Comparison of ENCODE assay signal across 32 mouse cellular contexts in genomic region chr11:98417074-98417473, GRCm38 (mm10). TPM values are rescaled to one million over a fixed set of nuclear protein-coding genes. Genes with fewer than 3 reads are reported as not detected.
DNase-seq lines count a peak whose midpoint lies in the region; ATAC-seq and TF ChIP-seq lines count a peak whose summit lies in the region.
"Had no signal": no experiment of that assay in that cellular context is flagged by ENCODE, and none has a peak within 500 bp of the region (broad histone marks: within the 10 kb centered on the region; RNA-seq: fewer than 3 reads in every experiment).

No protein-coding gene starts in this region.

- peaks cover 48% of the 10 kb centered on the region for H3K36me3 ChIP-seq in heart, embryonic 13.5 days
- 0 out of 2 replicates have a peak, but pooled peaks cover 4% of the 10 kb centered on the region for H3K36me3 ChIP-seq in lung, postnatal 0 days (ENCODE audit: insufficient read depth, low read length)
- H3K36me3 ChIP-seq in stomach, postnatal 0 days (ENCODE audit: control insufficient read depth, insufficient read depth, low read length), result peaks cover 3% of the 10 kb centered on the region
- H3K36me3 ChIP-seq: G1E; hindbrain, embryonic 13.5 days had no signal

- WGBS in heart, embryonic 13.5 days, result 94% methylated on average over 1 of the region's 1 CpGs
- 83% methylated on average over 1 of the region's 1 CpGs for WGBS in lung, postnatal 0 days
- 60% methylated on average over 1 of the region's 1 CpGs for WGBS in stomach, postnatal 0 days

- H3K9ac ChIP-seq in heart, embryonic 13.5 days, result peak overlapping the region; percentile 19; the same call in 1 of the 2 replicates
- no peak overlapping the region for H3K9ac ChIP-seq in lung, postnatal 0 days (replicated peaks; ENCODE audit: low read depth)
- H3K9ac ChIP-seq in stomach, postnatal 0 days (ENCODE audit: low read length), result no peak overlapping the region
- H3K9ac ChIP-seq: embryonic facial prominence, embryonic 13.5 days; forebrain, embryonic 13.5 days; heart, embryonic 15.5 days; hindbrain, embryonic 13.5 days had no signal

- no peak overlapping the region for H3K27ac ChIP-seq in heart, embryonic 13.5 days (replicated peaks)
- no peak overlapping the region for H3K27ac ChIP-seq in lung, postnatal 0 days (ENCODE audit: low read length)
- H3K27ac ChIP-seq in stomach, postnatal 0 days (replicated peaks), result peak overlapping the region; percentile 45; the same call in 1 of the 2 replicates
- H3K27ac ChIP-seq: embryonic facial prominence, embryonic 13.5 days; forebrain, embryonic 10.5 days; forebrain, embryonic 13.5 days; heart, embryonic 15.5 days; hindbrain, embryonic 10.5 days; hindbrain, embryonic 13.5 days had no signal

- no peak overlapping the region for H3K4me2 ChIP-seq in heart, embryonic 13.5 days
- H3K4me2 ChIP-seq in lung, postnatal 0 days (replicated peaks; ENCODE audit: low read depth, low read length), result no peak overlapping the region
- H3K4me2 ChIP-seq in stomach, postnatal 0 days (replicated peaks; ENCODE audit: low read depth), result no peak overlapping the region
- H3K4me2 ChIP-seq: embryonic facial prominence, embryonic 13.5 days; forebrain, embryonic 13.5 days; heart, embryonic 11.5 days; heart, embryonic 15.5 days; hindbrain, embryonic 13.5 days had no signal

- H3K4me1 ChIP-seq in heart, embryonic 13.5 days, result peaks cover 69% of the 10 kb centered on the region
- peaks cover 11% of the 10 kb centered on the region; the same call in 1 of the 2 replicates for H3K4me1 ChIP-seq in lung, postnatal 0 days (ENCODE audit: insufficient read depth, low read depth, low read length)
- H3K4me1 ChIP-seq in stomach, postnatal 0 days (replicated peaks; ENCODE audit: control insufficient read depth, insufficient read depth), result 0 out of 2 replicates have a peak, but pooled peaks cover 4% of the 10 kb centered on the region

- H3K27me3 ChIP-seq in heart, embryonic 13.5 days (replicated peaks), result no peaks in the 10 kb centered on the region
- no peaks in the 10 kb centered on the region for H3K27me3 ChIP-seq in lung, postnatal 0 days (replicated peaks; ENCODE audit: insufficient read depth, low read length)
- H3K27me3 ChIP-seq in stomach, postnatal 0 days (ENCODE audit: control insufficient read depth, insufficient read depth, low read length), result no peaks in the 10 kb centered on the region
- H3K27me3 ChIP-seq: embryonic facial prominence, embryonic 13.5 days; heart, embryonic 15.5 days; Patski had no signal

- DNase-seq in heart, adult 18-20 months, result no peak
- DNase-seq in lung, postnatal 0 days (ENCODE audit: low spot score), result peak; percentile 53
- no peak for DNase-seq in lung, postnatal 4 days
- peak; percentile 38 for DNase-seq in urinary bladder, postnatal 14 days (ENCODE audit: low spot score)
- DNase-seq in urinary bladder, adult 18-20 months (ENCODE audit: low spot score in 2 of 2), result no peak
- DNase-seq in stomach, postnatal 0 days (ENCODE audit: low spot score), result peak; percentile 59
- no peak for DNase-seq in left cerebral cortex, postnatal 4 days
- DNase-seq: adrenal gland, postnatal 14 days; B cell, adult 2 months; cerebellum, adult 11 months; cerebellum, adult 2 months; cerebellum, adult 9-11 months; cerebellum, postnatal 25 days; gastrocnemius, postnatal 10 days; gastrocnemius, postnatal 36 days; heart, postnatal 10 days; heart, postnatal 36 days had no signal

- no peak for TF ChIP-seq EP300 in lung, postnatal 0 days (IDR thresholded peaks at IDR 0.05)
- TF ChIP-seq EP300 in stomach, postnatal 0 days (optimal IDR thresholded peaks at IDR 0.05), result no peak

- no peak overlapping the region for H3K4me3 ChIP-seq in heart, embryonic 13.5 days
- H3K4me3 ChIP-seq in lung, postnatal 0 days (ENCODE audit: low read depth, low read length), result no peak overlapping the region
- H3K4me3 ChIP-seq in stomach, postnatal 0 days (ENCODE audit: low read depth, low read length), result no peak overlapping the region
- H3K4me3 ChIP-seq: embryonic facial prominence, embryonic 13.5 days; forebrain, embryonic 10.5 days; forebrain, embryonic 13.5 days; heart, embryonic 15.5 days; hindbrain, embryonic 10.5 days; hindbrain, embryonic 13.5 days had no signal

- TF ChIP-seq CTCF in lung, postnatal 0 days (IDR thresholded peaks at IDR 0.05), result no peak
- TF ChIP-seq CTCF in stomach, postnatal 0 days (IDR thresholded peaks at IDR 0.05; ENCODE audit: low read depth), result no peak

- no peak for ATAC-seq in heart, embryonic 13.5 days (ENCODE audit: extremely low read depth, insufficient number of reproducible peaks, low FRiP score, low TSS enrichment)
- no peak for ATAC-seq in lung, postnatal 0 days
- no peak for ATAC-seq in stomach, postnatal 0 days (ENCODE audit: low FRiP score, low TSS enrichment)
- ATAC-seq: forebrain, embryonic 13.5 days; forebrain, embryonic 16.5 days; hindbrain, embryonic 16.5 days; Patski had no signal

- H3K9me3 ChIP-seq in heart, embryonic 13.5 days, result no peaks in the 10 kb centered on the region
- no peaks in the 10 kb centered on the region for H3K9me3 ChIP-seq in lung, postnatal 0 days (ENCODE audit: low read length)
- H3K9me3 ChIP-seq in stomach, postnatal 0 days (ENCODE audit: control insufficient read depth, low read length), result no peaks in the 10 kb centered on the region
- H3K9me3 ChIP-seq: embryonic facial prominence, embryonic 13.5 days; forebrain, embryonic 10.5 days; forebrain, embryonic 13.5 days; G1E; heart, embryonic 15.5 days; hindbrain, embryonic 10.5 days; hindbrain, embryonic 13.5 days had no signal

- intact Hi-C loops in left cerebral cortex, postnatal 4 days (cut with DNase I), result no loop called here

RNA-seq across cellular contexts. Expression of gene Erbb2, which starts 4.8 kb away (rescaled TPM):
- polyA plus RNA-seq in heart, embryonic 13.5 days (2015; fragmentation: Nextera tagmentation; extraction: Ambion mirVana), result 48.1 and 49.0 TPM in 2 replicates
- 1 to 10 TPM; 5.6 to 5.9 TPM for total RNA-seq in heart, adult 18-20 months (2021)
- 21.2 and 23.6 TPM in 2 replicates for polyA plus RNA-seq in lung, postnatal 0 days (2015; fragmentation: Nextera tagmentation; extraction: Ambion mirVana)
- polyA plus RNA-seq in stomach, postnatal 0 days (2015; fragmentation: Nextera tagmentation; extraction: Ambion mirVana), result 26.9 and 30.7 TPM in 2 replicates
- total RNA-seq in left cerebral cortex, postnatal 4 days (2021), result 1 to 10 TPM; 3.9 to 4.1 TPM
- total RNA-seq: common myeloid progenitor, adult 5-6 weeks; granulocyte monocyte progenitor cell, adult 5-6 weeks had no signal
- polyA plus RNA-seq: G1E had no signal

RNA-seq across cellular contexts. Expression of gene Pgap3, which starts 16.8 kb away (rescaled TPM):
- 19.0 and 19.1 TPM in 2 replicates for polyA plus RNA-seq in heart, embryonic 13.5 days (2015; fragmentation: Nextera tagmentation; extraction: Ambion mirVana)
- total RNA-seq in heart, adult 18-20 months (2021), result 1 to 10 TPM; 8.1 to 9.1 TPM
- 8.0 and 8.6 TPM in 2 replicates for polyA plus RNA-seq in lung, postnatal 0 days (2015; fragmentation: Nextera tagmentation; extraction: Ambion mirVana)
- 11.0 and 13.4 TPM in 2 replicates for polyA plus RNA-seq in stomach, postnatal 0 days (2015; fragmentation: Nextera tagmentation; extraction: Ambion mirVana)
- 1 to 10 TPM; 7.6 to 9.2 TPM for total RNA-seq in left cerebral cortex, postnatal 4 days (2021)

RNA-seq across cellular contexts. Expression of gene Mien1, which starts 21.7 kb away (rescaled TPM):
- polyA plus RNA-seq in heart, embryonic 13.5 days (2015; fragmentation: Nextera tagmentation; extraction: Ambion mirVana), result 93.8 and 113 TPM in 2 replicates
- total RNA-seq in heart, adult 18-20 months (2021), result 10 to 100 TPM; 63.9 to 65.9 TPM
- 86.1 and 96.0 TPM in 2 replicates for polyA plus RNA-seq in lung, postnatal 0 days (2015; fragmentation: Nextera tagmentation; extraction: Ambion mirVana)
- polyA plus RNA-seq in stomach, postnatal 0 days (2015; fragmentation: Nextera tagmentation; extraction: Ambion mirVana), result 133 and 142 TPM in 2 replicates
- 100 to 1,000 TPM; 111 to 118 TPM for total RNA-seq in left cerebral cortex, postnatal 4 days (2021)

RNA-seq across cellular contexts. Expression of gene Grb7, which starts 29.1 kb away (rescaled TPM):
- polyA plus RNA-seq in heart, embryonic 13.5 days (2015; fragmentation: Nextera tagmentation; extraction: Ambion mirVana), result 2.2 and 2.9 TPM in 2 replicates
- under 1 TPM; 0.21 to 0.30 TPM for total RNA-seq in heart, adult 18-20 months (2021)
- 30.7 and 33.1 TPM in 2 replicates for polyA plus RNA-seq in lung, postnatal 0 days (2015; fragmentation: Nextera tagmentation; extraction: Ambion mirVana)
- 23.0 and 23.8 TPM in 2 replicates for polyA plus RNA-seq in stomach, postnatal 0 days (2015; fragmentation: Nextera tagmentation; extraction: Ambion mirVana)
- total RNA-seq in left cerebral cortex, postnatal 4 days (2021), result 1 to 10 TPM; 2.2 to 2.3 TPM
- total RNA-seq: common myeloid progenitor, adult 5-6 weeks; G1E; gastrocnemius, postnatal 36 days; granulocyte monocyte progenitor cell, adult 5-6 weeks; heart, postnatal 10 days had no signal
- polyA plus RNA-seq: G1E had no signal

RNA-seq across cellular contexts. Expression of gene Pnmt, which starts 30.8 kb away (rescaled TPM):
- 1.3 and 1.5 TPM in 2 replicates for polyA plus RNA-seq in heart, embryonic 13.5 days (2015; fragmentation: Nextera tagmentation; extraction: Ambion mirVana)
- under 1 TPM; 0.84 to 0.90 TPM for total RNA-seq in heart, adult 18-20 months (2021)
- 0.12 TPM in 1 of 2 replicates, not detected in the other for polyA plus RNA-seq in lung, postnatal 0 days (2015; fragmentation: Nextera tagmentation; extraction: Ambion mirVana)
- not detected in 2 replicates for polyA plus RNA-seq in stomach, postnatal 0 days (2015; fragmentation: Nextera tagmentation; extraction: Ambion mirVana)
- 1 to 10 TPM in 1 of 2 experiments, not detected in 1; 1.0 TPM for total RNA-seq in left cerebral cortex, postnatal 4 days (2021)
- total RNA-seq: CH12.LX; common myeloid progenitor, adult 5-6 weeks; G1E; granulocyte monocyte progenitor cell, adult 5-6 weeks had no signal
- polyA plus RNA-seq: forebrain, embryonic 10.5 days; forebrain, embryonic 13.5 days; G1E; Patski had no signal

Comparison
In these comparisons a context has a peak if more than half of its experiments do, and no peak if none do; other contexts are left out.
1. DNase-seq: peak in lung, postnatal 0 days (single experiment), urinary bladder, postnatal 14 days (single experiment) and stomach, postnatal 0 days (single experiment); none in heart, adult 18-20 months (0 of 2), lung, postnatal 4 days (0 of 2), urinary bladder, adult 18-20 months (0 of 2) and left cerebral cortex, postnatal 4 days (single experiment).